Mouse (Mus musculus) midbrain, embryonic 14.5 days (tissue): ENCODE data around the gene Sp140. TPM values are rescaled to one million over a fixed set of nuclear protein-coding genes. Genes with fewer than 3 reads are reported as not detected.
"Not testable (repeated sequence)": the region's sequence is repeated elsewhere in the genome, so short reads cannot be mapped to it uniquely, and the experiment has no call there.

Experiments
- ATAC-seq: fragments of 200-750 bp; cut with Nextera tagmentation; 2 replicates; pipeline ENCODE4 v1.8.0; 2017; ENCODE audit warnings: moderate number of reproducible peaks, moderate library complexity; ENCODE audit not compliant: low FRiP score, low TSS enrichment
- DNase-seq: peaks from one replicate; pipeline ENCODE4 v3.0.0-alpha.2; 2015
- H3K27ac ChIP-seq: fragments of 300-500 bp; sonication (generic); replicated peaks from 2 replicates; pipeline ENCODE4 v1.5.1; 2014; ENCODE audit warnings: mild to moderate bottlenecking, low read depth, low read length, moderate library complexity
- H3K27me3 ChIP-seq: fragments of 300-500 bp; sonication (generic); 2 replicates; pipeline ENCODE4 v1.6.1; 2014; ENCODE audit warnings: low read length, control low read depth, mixed read lengths; ENCODE audit not compliant: control insufficient read depth, insufficient read depth
- H3K36me3 ChIP-seq: fragments of 300-500 bp; sonication (generic); 2 replicates; pipeline ENCODE4 v1.6.1; 2014; ENCODE audit warnings: low read length, control low read depth; ENCODE audit not compliant: control insufficient read depth, insufficient read depth
- H3K4me1 ChIP-seq: fragments of 300-500 bp; sonication (generic); 2 replicates; pipeline ENCODE4 v1.6.1; 2014; ENCODE audit warnings: mild to moderate bottlenecking, antibody characterized with exemption, low read length, control low read depth; ENCODE audit not compliant: control insufficient read depth, insufficient read depth
- H3K4me2 ChIP-seq: fragments of 300-500 bp; sonication (generic); 2 replicates; pipeline ENCODE4 v1.6.1; 2014; ENCODE audit warnings: mild to moderate bottlenecking, low read length, moderate library complexity
- H3K4me3 ChIP-seq: fragments of 300-500 bp; sonication (generic); replicated peaks from 2 replicates; pipeline ENCODE4 v1.5.1; 2014; ENCODE audit warnings: low read depth, low read length
- H3K9ac ChIP-seq: fragments of 300-500 bp; sonication (generic); replicated peaks from 2 replicates; pipeline ENCODE4 v1.6.1; 2014; ENCODE audit warnings: mild to moderate bottlenecking, low read length, moderate library complexity
- H3K9me3 ChIP-seq: fragments of 300-500 bp; sonication (generic); 2 replicates; pipeline ENCODE4 v1.6.1; 2016; ENCODE audit warnings: low read length, control low read depth, mixed read lengths; ENCODE audit not compliant: control insufficient read depth
- WGBS: fragments of 180-500 bp; shearing (Covaris S2); extraction: QIAGEN DNeasy Blood & Tissue Kit; methylation state at CpG from one replicate; pipeline ENCODE4 v1.1.7; 2014; 5-methylcytosine and 5-hydroxymethylcytosine counted together
- polyA plus RNA-seq: library from polyadenylated mRNA; unstranded; fragments of >200 nt; fragmentation: Nextera tagmentation; extraction: Ambion mirVana; gene quantifications from 2 replicates; pipeline ENCODE4 v1.2.1, GENCODE M21; 2014

Sp140 gene
- polyA plus RNA-seq, 1 experiment from 2014 or later = 1.3 TPM

DNA sequence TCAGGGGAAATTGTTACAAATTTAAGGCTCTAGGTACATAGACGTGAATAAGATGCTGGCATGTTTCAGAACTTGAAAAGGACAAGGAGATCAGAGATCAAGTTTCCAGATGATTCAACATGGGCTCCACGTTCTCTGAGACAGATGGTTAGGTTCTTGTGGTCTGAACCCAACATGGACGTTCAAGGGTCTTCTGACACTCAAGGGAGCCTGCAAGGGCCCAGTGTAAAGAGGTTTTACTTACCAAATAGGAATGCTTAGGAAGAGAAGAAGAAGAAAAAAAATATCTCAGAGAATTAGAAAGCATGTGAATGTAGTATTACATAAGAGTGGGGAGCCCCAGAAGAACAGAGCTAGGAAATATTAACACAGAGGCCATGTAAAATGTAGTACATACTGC, 15.6 kb downstream of the Sp140 start:
- not testable (repeated sequence) for H3K9me3 ChIP-seq, H3K27me3 ChIP-seq, H3K36me3 ChIP-seq, H3K4me3 ChIP-seq, H3K27ac ChIP-seq, H3K4me2 ChIP-seq, H3K9ac ChIP-seq, DNase-seq, ATAC-seq, H3K4me1 ChIP-seq
- WGBS = 66% methylated on average over 3 of the region's 3 CpGs

DNA sequence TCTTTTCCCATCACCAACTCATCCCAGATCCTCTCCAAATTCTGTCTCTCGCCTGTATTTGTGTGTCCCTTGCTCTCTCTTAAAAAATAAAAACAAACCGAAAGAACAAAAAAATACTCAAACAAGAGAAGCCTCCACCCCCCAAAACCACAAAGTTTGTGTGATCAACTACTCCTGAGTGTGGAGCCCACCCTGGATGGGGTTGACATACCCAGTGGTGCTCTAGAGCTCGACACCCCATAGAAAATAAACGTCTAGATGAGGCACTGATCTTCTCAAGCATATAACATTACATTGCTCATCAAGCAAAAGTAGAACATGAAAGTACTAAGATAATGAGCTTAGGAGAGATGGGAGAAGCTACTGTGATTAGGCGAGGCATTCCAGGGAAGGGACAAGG, 17.0 kb downstream of the Sp140 start:
- H3K4me1 ChIP-seq, ATAC-seq, H3K4me2 ChIP-seq, H3K4me3 ChIP-seq, H3K9me3 ChIP-seq, H3K27ac ChIP-seq, H3K9ac ChIP-seq, H3K27me3 ChIP-seq, H3K36me3 ChIP-seq, DNase-seq: not testable (repeated sequence)
- WGBS = 67% methylated on average over 4 of the region's 5 CpGs

DNA sequence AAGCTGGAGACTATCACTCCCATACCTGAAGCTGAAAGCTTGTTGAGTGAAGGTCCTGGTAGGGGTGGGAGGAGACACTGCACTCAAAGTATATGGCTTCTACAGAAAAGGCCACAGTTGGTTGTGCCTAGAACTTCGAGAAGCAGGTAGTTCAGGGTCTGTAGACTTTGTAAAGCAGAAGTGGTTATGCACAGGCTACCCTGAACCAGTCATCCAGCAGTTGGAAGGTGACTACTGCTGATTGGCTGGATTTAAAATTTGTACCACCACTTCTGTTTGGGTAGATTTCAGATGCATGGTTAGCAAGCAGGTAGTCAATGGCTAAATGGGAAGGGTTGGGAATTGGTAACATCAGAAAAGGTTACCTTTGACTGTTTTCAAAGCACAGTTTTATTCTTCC, 18.5 kb downstream of the Sp140 start:
- H3K36me3 ChIP-seq, H3K4me3 ChIP-seq, H3K4me1 ChIP-seq, H3K27me3 ChIP-seq, H3K4me2 ChIP-seq, H3K27ac ChIP-seq, H3K9me3 ChIP-seq, H3K9ac ChIP-seq, ATAC-seq, DNase-seq: not testable (repeated sequence)
- 72% methylated on average over 1 of the region's 1 CpGs for WGBS

DNA sequence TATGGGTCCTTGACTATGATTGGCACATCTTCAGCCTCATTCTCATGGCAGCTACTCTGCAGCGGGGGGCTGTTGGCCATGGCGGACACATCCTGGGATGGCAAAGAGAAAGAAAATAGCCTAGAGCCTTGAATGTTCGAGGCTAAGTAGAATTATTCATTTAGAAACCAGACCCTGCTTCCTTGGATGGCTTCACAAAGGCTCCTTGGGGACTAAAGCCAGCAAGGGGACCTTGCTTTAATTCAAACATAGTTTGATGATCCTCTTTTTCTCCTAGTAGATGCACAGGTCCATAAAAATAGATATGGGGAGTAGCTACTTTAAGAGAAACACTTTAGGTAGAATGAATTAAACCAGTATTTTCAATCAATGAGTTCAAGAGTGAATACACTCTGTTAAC, 36.8 kb downstream of the Sp140 start:
- H3K27me3 ChIP-seq, H3K9ac ChIP-seq, H3K4me2 ChIP-seq, H3K4me3 ChIP-seq, ATAC-seq, H3K27ac ChIP-seq, H3K9me3 ChIP-seq, H3K4me1 ChIP-seq, H3K36me3 ChIP-seq, DNase-seq: not testable (repeated sequence)
- WGBS = 62% methylated on average over 3 of the region's 3 CpGs

DNA sequence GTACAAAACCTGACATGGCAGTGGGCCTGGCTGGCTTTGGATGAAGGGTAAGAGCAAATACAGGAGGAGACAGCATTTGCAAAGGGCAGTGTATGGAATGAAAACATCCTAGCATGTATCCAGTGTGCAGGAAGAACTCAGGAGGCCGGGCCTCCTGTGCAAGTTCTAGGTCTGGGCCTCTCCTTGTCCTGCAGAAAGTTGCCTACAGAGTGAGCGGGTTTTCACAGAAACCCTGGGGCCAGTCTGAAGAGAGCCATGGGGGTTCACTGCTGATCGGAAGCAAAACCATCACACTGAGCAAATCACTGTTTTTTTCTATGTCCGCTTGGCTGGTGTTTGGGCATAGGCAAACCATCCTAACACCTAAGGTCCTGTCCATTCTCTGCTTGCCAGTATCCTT, 38.0 kb downstream of the Sp140 start:
- not testable (repeated sequence) for H3K27me3 ChIP-seq, H3K4me3 ChIP-seq, H3K4me1 ChIP-seq, H3K9me3 ChIP-seq, H3K4me2 ChIP-seq, DNase-seq, H3K27ac ChIP-seq, ATAC-seq, H3K9ac ChIP-seq, H3K36me3 ChIP-seq
- 81% methylated on average over 4 of the region's 4 CpGs for WGBS

DNA sequence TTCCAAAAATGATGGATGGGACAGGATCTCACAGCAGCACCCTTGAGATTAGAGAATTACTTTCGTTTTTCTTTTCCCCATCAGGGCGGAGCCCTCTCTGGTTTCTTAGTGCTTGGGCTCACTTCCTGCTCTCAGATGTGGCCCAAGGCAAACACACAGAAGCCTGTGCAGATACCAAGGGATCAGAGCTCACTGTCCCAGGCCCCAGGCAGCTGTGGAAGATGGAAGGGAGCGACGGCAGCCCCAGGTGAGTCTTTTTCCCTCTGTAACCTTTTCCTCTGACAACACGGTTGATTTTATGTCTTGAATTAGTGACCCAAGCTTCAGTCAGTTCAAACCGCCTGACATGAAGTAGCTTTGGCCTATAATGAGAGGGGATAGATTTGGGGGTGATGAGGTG, 49.7 kb downstream of the Sp140 start, which contains the start of gene Sp100:
Gene Sp100 (plus strand): TSS at position 108 of the 400 bp plus-strand sequence.
- not testable (repeated sequence) for H3K27me3 ChIP-seq, H3K4me3 ChIP-seq, H3K9ac ChIP-seq, H3K27ac ChIP-seq, H3K36me3 ChIP-seq, H3K4me2 ChIP-seq, H3K9me3 ChIP-seq, ATAC-seq, H3K4me1 ChIP-seq, DNase-seq
- WGBS = 82% methylated on average over 6 of the region's 6 CpGs

DNA sequence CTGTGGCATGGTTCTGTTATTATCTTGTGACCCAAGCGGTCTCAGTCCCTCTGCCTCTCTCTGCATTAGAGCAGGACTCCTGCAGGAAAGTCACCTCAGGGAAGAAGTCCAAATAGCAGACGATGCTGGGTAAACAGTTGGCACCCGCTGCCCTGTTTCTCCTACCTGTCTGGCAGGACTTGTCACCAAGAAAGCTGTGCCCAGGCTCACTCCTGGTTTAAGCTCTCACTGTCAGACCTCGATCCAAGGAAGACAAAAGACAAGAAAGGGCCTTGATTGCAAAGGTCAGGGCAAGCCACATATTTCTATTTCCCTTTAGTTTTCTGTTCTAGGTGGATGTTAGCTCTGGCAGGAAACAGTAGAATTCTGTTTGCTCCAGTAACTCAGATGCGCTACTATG, 50.3 kb downstream of the Sp140 start:
- H3K9me3 ChIP-seq, H3K4me3 ChIP-seq, H3K27me3 ChIP-seq, ATAC-seq, H3K9ac ChIP-seq, H3K27ac ChIP-seq, H3K4me1 ChIP-seq, DNase-seq, H3K4me2 ChIP-seq, H3K36me3 ChIP-seq: not testable (repeated sequence)
- WGBS = 82% methylated on average over 3 of the region's 5 CpGs

DNA sequence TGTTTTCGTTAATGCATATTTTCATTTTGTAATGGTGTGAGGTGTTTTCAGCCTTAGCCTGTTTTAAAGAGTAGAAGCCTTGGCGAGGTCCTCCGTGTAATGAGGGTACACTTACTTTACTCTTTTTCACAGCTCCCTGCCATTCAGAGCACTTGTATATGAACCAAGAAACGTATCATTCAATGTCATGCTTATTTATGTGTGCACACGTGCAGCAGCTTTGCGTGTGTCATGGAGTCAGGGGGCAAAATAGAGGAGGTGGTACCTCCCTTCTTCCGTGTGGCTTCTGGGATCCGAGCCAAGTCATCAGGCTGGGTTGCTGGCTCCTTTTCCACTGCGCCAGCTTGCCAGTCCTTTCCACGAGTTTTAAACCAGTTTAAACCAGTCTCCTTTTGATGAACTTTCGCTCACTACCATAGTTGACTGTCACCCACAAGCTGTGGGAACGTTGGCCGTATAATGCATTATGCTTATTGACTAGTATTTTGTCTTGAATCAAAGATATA, 51.6 kb downstream of the Sp140 start:
- H3K27me3 ChIP-seq, H3K9ac ChIP-seq, ATAC-seq, H3K9me3 ChIP-seq, H3K27ac ChIP-seq, H3K4me1 ChIP-seq, H3K4me2 ChIP-seq, H3K4me3 ChIP-seq, H3K36me3 ChIP-seq: not testable (repeated sequence)
- 84% methylated on average over 13 of the region's 13 CpGs for WGBS
- peak; percentile 5 for DNase-seq

DNA sequence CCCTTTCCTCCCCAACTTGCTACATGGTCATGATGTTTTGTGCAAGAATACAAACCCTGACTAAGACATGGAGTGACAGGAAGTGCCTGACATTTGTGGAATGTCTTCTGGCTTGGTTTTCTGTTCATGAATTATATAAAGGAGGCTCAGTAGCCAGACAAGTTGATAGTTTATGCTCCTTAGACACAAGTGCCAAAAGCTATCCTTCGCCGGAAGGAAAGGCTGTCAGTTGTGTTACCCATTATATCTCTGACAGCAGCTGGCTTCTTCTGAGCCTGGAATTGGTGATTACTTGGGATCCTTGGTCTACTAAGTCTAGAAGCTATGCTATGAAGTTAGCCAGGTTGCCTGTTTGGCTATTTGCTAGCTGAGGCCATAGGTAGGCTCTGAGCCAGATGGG, 57.0 kb downstream of the Sp140 start:
- WGBS = 99% methylated on average over 2 of the region's 2 CpGs
- ATAC-seq = not testable (repeated sequence)

More for the DNA sequence above, 57.0 kb downstream of the Sp140 start:
- not testable (repeated sequence) for H3K27ac ChIP-seq, H3K4me1 ChIP-seq, H3K4me3 ChIP-seq, H3K9me3 ChIP-seq, DNase-seq, H3K36me3 ChIP-seq, H3K4me2 ChIP-seq, H3K27me3 ChIP-seq, H3K9ac ChIP-seq
